Mouse (Mus musculus): Measurements from ENCODE around the gene Vmn1r16. TPM values are rescaled to one million over a fixed set of nuclear protein-coding genes. Genes with fewer than 3 reads are reported as not detected.
"Not testable (repeated sequence)": the region's sequence is repeated elsewhere in the genome, so short reads cannot be mapped to it uniquely, and the experiment has no call there.

Gene Vmn1r16
- not detected for total RNA-seq (2022)

DNA sequence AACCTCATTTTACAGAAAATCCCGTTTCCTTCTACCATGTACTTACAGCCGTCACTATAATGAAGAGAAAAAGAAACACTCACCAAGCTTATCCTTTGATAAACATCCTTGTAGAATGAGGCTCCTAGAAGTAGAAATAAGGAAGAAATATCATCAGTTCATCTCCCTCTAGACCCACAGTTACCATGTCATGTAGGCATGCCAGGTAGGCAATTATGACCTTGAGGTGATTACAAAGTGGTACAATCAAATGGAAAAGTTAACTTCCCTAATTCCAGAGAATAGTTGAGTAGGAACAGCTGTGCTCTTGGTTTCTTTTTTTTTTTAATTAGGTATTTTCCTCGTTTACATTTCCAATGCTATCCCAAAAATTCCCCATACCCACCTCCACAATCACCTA lies at the start of gene Vmn1r16:
Gene Vmn1r16 (minus strand): TSS at position 101 of the 400 bp plus-strand sequence.
- DNase-seq (ENCODE audit: low spot score in 2 of 2) = no peak

DNA sequence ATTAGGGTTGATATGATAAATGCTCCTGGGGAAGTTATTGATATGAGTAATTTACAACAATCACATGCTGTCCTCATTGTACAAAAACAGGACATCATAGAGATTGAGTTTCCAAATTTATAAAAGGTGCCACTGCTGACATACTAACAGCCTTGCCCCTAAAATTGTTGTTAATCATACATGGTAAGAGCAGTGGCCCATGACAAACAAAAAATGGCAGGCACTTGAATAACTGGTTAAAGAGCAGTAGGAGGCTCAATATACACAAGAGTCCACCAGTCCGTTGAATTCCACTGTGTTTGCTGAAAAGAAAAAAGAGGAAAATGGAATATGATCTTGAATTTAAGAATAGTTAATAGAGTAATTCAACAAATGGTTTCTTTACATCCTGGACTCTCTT lies 38.2 kb upstream of the Vmn1r16 start:
- DNase-seq (ENCODE audit: low spot score in 2 of 2) = no peak

DNA sequence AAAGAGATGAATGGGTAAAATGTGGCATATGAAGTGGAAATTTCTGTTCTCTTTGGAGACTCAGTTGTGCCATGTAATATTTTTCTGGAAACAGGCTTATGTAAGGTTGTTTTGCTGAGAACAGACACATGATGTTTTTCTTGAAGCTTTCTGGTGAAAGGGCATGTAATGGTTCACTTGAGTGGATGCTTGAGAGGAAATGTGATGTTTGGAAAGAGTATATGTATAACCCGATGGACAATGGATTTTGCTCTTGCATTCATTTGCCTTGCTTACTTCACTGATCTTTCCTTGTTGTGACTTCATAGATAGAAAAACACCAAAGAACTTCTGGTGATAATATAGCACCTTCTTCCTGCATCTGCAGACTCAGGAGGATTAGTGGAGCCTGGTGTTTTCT lies 36.6 kb upstream of the Vmn1r16 start:
- DNase-seq (ENCODE audit: low spot score in 2 of 2) = not testable (repeated sequence)

DNA sequence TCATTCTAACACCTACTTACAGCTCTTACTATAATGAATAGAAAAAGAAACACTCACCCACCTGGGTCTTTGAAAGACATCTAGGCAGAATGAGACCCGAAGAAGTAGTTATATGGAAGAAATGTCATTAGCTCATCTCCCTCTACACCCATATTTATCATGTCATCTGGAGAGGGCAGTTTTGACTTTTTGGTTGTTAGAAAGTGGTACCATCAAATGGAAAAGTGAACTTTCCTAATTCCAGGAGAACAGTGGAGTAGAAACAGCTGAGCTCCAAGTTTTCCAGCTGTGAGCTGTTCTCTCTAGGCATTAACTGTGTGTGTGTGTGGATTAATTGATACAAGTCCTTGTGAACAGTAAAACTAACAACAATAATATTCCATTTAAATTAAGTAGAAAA lies 34.3 kb upstream of the Vmn1r16 start, which contains the start of gene Vmn1r17:
Gene Vmn1r17 (minus strand): TSS at position 101 of the 400 bp plus-strand sequence.
- DNase-seq (ENCODE audit: low spot score in 2 of 2) = no peak

DNA sequence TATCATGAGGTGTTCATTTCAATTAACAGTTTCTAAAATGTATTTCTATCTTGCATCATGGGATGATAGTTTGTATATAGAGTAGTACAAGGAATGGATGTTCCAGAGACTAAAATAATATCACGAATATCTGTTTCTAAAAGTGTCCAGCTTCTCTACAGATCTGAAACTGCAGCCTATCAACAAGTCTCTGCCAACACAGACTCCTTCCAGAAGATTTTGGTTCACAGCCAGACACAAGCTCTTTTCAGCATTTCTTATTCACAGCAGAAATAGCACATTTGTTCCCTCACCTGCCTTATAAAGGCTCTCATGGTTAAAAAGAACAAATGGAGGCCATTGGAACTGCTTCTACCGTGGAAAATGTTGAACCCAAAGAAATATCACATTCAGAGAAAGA lies 27.6 kb upstream of the Vmn1r16 start:
- DNase-seq (ENCODE audit: low spot score in 2 of 2) = no peak

DNA sequence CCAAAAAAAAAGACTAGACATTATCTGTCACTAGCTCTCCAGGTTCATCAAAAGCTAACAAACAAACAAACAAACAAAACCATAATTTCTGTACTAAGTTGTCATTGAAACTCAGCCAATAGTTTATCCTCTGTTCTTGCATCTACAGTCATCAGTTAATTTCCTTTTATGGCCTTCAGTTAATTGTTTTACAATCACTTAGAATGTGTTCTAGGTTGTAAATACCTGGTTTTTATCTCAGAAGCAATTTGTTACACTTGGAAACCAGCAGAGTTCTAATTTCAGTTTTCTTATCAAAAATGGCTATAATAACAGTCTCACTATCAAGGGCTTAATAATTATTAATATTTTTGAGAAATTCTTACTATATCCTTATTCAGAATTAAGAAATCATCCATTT lies 3.1 kb downstream of the Vmn1r16 start:
- no peak for DNase-seq (ENCODE audit: low spot score in 2 of 2)

DNA sequence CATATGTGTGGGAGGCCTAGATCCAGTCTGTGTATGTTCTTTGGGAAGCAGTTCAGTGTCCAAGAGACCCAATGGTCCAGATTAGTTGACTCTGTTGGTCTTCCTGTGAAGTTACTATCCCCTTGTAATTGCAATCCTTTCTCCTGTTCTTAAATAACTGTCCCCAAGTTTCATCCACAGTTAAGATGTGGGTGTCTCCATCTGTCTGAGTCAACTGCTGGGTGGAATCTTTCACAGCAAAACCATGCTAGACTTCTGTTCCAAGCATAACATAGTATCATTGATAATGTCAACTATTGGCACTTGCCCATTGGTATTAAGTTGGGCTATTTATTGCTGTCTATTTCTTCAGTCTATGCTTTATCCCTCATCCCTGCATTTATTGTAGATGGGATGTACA lies 50.3 kb downstream of the Vmn1r16 start:
- no peak for DNase-seq (ENCODE audit: low spot score in 2 of 2)

DNA sequence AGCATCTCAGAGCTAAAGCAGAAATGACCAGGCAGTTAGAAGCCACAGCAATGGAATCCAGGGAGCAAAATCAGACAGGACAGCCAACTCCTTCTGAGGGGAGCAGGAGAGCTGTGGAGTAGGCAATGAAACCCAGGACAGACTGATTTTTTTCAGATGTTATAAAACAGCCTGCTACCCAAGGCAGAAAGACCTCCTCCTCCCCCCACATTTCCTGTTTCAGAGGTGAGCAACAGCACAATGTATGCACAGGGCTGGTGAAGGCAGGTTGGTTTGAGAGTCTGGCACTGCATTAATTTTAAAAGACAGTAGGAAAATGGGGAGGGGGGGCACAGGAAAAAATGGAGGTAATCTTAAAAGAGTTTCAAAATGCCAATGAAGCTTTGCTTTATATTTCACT lies 56.8 kb downstream of the Vmn1r16 start:
- DNase-seq (ENCODE audit: low spot score in 2 of 2) = no peak

DNA sequence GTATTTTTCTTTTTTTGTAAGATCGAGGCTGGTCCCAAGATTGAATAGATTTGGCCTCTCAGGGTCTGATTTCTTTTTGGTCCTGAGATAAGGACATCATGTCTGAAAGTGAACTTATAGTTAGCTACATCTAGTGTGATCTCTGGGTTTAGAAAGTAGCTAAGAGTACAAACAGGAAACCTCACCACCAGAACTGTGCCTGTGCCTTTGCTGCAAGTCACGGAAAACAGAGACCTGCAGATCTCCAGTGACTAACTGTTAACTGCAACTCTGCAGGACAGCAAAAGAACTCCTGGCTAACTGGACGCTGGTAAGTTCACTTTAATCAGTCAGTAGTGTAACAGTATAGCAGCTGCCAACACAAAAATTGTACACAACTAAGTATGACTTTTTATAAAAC lies 57.4 kb downstream of the Vmn1r16 start:
- DNase-seq (ENCODE audit: low spot score in 2 of 2) = no peak

Other genes with a start within 250 kb of the Vmn1r16 start
- gene Vmn1r10, start 220.0 kb downstream of the Vmn1r16 start, total RNA-seq (2022) = not detected
- not detected for gene Vmn1r11, start 196.0 kb downstream of the Vmn1r16 start, total RNA-seq (2022)
- not detected for gene Vmn1r12, start 172.6 kb downstream of the Vmn1r16 start, total RNA-seq (2022)
- gene Vmn1r13, start 126.2 kb downstream of the Vmn1r16 start, total RNA-seq (2022) = not detected
- gene Vmn1r14, start 97.8 kb downstream of the Vmn1r16 start, total RNA-seq (2022) = not detected
- gene Vmn1r15, start 71.5 kb downstream of the Vmn1r16 start, total RNA-seq (2022) = not detected
- gene Vmn1r17, start 34.2 kb upstream of the Vmn1r16 start, total RNA-seq (2022) = not detected
- not detected for gene Vmn1r18, start 66.3 kb upstream of the Vmn1r16 start, total RNA-seq (2022)
- gene Vmn1r19, start 74.3 kb upstream of the Vmn1r16 start, total RNA-seq (2022) = not detected
- gene Vmn1r20, start 99.4 kb upstream of the Vmn1r16 start, total RNA-seq (2022) = not detected
- 10 to 100 TPM; 11.5 to 21.2 (median 15.5) TPM for gene Ppm1k, start 206.0 kb upstream of the Vmn1r16 start, total RNA-seq (2022)

All from gastrocnemius, adult 8-10 months (tissue).